Mouse (Mus musculus): ENCODE data around the gene Gm26602. TPM values are rescaled to one million over a fixed set of nuclear protein-coding genes. Genes with fewer than 3 reads are reported as not detected.

The Gm26602 gene
- polyA plus RNA-seq, 1 experiment: 0.21 TPM

DNA sequence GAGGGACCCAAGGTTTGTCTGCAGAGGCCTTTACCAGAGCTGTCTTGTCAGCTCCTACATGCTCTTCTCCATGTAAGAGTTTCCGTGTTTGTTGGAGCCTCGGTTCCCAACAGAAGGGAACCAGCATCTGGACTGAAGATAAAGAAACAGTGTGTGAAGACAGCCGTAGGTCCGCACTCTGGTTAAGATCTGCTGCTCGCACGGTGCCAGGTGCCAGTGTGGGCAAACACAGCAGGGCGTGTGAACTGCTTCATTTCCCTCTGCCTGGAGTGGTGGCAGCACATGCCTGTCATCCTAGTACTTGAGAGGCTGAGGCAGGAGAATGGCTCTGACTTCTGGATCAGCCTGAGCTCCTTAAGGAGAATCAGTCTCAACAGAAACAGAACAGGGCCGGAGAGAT lies 38.8 kb upstream of the Gm26602 start:
- Histone ChIP-seq H3K27me3 (ENCODE audit: control insufficient read depth) (peaks cover 39% of the 10 kb centered on the region), H3K4me3 (replicated peaks) (no peak overlapping the region)
- no peak for TF ChIP-seq GATA1 (IDR thresholded peaks at IDR 0.05; ENCODE audit: low read length)
- TF ChIP-seq TAL1 (IDR thresholded peaks at IDR 0.05; ENCODE audit: low read length): no peak

DNA sequence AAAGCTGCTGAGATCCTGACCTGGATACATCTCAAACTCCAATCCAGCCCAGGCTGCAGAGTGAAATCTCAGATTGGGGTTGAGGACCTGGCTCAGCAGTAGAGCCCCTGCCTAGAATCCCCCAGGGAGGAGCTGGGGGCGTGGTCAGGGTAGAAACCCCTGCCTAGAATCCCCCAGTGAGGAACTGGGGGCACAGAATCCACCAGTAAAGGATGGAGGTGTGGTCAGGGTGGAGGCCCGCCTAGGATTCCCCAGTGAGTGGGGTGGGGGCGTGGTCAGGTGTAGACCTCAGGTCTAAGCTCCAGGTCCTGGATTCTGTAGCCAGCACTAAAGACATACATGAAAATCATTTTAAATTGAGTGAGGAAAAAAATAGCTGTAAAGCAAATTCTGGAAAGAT lies 37.8 kb upstream of the Gm26602 start:
- Histone ChIP-seq H3K9me3 (ENCODE audit: control insufficient read depth, low read length) (no peaks in the 10 kb centered on the region), H3K4me3 (replicated peaks) (no peak overlapping the region), H3K36me3 (ENCODE audit: control insufficient read depth) (no peaks in the 10 kb centered on the region), H3K27me3 (ENCODE audit: control insufficient read depth) (peaks cover 49% of the 10 kb centered on the region), H3K4me1 (ENCODE audit: control insufficient read depth) (peaks cover 19% of the 10 kb centered on the region)
- TF ChIP-seq TAL1 (IDR thresholded peaks at IDR 0.05; ENCODE audit: low read length): no peak
- no peak for TF ChIP-seq GATA1 (IDR thresholded peaks at IDR 0.05; ENCODE audit: low read length)

More for the DNA sequence above, 38.8 kb upstream of the Gm26602 start:
- H3K4me1 ChIP-seq (ENCODE audit: control insufficient read depth): peaks cover 10% of the 10 kb centered on the region
- H3K9me3 ChIP-seq (ENCODE audit: control insufficient read depth, low read length): no peaks in the 10 kb centered on the region
- no peaks in the 10 kb centered on the region for H3K36me3 ChIP-seq (ENCODE audit: control insufficient read depth)

DNA sequence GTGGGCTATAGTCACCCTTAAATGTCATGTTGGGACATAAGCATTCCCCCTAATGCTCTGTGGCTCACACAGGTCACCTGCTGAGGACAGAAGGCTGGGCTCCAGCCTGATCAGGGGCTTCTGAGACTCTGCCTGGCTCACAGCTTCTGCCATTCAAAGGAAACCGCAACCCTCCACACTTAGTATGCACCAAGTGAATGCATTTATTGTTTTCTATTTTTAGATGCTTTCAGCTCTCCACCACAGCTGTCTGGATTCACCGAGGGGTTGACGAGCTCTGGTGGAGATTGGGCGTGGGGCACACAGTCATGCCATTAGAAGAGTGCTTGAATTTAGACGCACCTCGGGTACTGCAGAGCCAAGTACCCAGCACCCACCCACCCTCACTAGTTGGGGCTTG lies 37.3 kb upstream of the Gm26602 start:
- Histone ChIP-seq H3K4me1 (ENCODE audit: control insufficient read depth) (peaks cover 21% of the 10 kb centered on the region), H3K9me3 (ENCODE audit: control insufficient read depth, low read length) (no peaks in the 10 kb centered on the region), H3K4me3 (replicated peaks) (no peak overlapping the region), H3K36me3 (ENCODE audit: control insufficient read depth) (no peaks in the 10 kb centered on the region), H3K27me3 (ENCODE audit: control insufficient read depth) (peaks cover 54% of the 10 kb centered on the region)
- TF ChIP-seq GATA1 (IDR thresholded peaks at IDR 0.05; ENCODE audit: low read length) (no peak), TAL1 (IDR thresholded peaks at IDR 0.05; ENCODE audit: low read length) (no peak)

DNA sequence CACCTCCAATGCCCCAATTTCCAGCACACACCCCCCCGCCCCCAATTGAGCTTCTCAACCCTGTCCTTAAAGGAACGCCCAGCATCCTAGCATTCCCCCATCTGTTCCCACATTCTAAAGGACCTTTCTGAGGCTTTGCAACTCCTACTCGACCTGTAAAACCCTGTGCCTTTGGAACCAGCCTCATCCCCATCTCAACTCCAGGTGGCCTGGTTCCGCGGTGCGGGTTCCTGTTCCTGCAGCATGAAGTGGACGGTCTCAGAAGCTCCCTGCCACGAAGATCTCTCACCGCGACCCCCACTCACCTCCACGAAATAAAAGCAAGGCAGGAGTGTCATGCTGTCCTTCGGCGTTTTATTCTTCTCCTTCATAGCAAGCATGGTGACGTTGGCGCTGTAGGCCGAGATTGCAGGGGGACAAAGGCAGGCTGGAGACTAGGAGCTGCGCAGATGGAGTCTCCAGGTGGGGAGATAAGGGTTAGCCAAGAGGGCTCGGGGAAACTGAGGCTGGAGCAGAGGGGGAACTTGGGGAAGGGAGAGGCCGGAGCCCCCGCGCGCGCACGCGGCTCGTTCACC lies 36.9 kb upstream of the Gm26602 start:
- Histone ChIP-seq H3K27me3 (ENCODE audit: control insufficient read depth) (peaks cover 58% of the 10 kb centered on the region), H3K36me3 (ENCODE audit: control insufficient read depth) (no peaks in the 10 kb centered on the region), H3K9me3 (ENCODE audit: control insufficient read depth, low read length) (no peaks in the 10 kb centered on the region), H3K4me1 (ENCODE audit: control insufficient read depth) (peaks cover 21% of the 10 kb centered on the region), H3K4me3 (replicated peaks) (peak overlapping the region; percentile 40)
- TF ChIP-seq TAL1 (IDR thresholded peaks at IDR 0.05; ENCODE audit: low read length) (no peak), GATA1 (IDR thresholded peaks at IDR 0.05; ENCODE audit: low read length) (no peak)

DNA sequence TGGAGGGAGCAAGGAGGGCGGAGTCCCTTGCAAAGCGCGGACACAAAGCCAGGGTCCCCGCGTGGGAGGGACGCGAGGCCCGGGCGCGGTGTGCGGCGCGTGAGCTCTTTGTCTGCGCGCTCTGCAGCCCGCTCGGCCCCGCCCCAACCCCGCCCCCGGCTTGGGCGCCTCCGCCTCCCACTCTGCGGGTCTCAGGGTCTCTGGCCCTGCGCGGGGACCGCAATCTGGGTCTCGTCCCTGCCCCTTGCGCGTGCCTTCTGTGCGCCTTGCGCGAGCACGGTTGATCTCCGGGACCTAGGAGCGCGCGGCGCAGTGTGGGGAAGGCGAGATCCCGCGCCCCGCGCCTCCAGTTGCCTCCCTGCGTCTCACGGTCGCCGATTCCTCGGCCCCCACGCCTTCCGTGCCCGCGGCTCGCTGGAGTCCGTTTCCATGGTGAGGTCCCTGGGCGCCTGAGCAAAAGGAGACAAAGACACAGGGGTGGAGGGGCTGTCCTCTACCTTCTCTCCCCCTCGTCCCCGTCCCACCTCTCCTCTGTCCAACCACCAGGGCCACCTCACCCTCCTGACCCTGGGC lies 36.3 kb upstream of the Gm26602 start, which contains the start of the genes Prtn3 and Plppr3:
TSS of gene Prtn3 (plus strand) at position 187 of the 573 bp plus-strand sequence.
TSS of gene Plppr3 (minus strand) at position 345 of the 573 bp plus-strand sequence.
- H3K4me3 ChIP-seq (replicated peaks): peak within 1 kb of the TSS; percentile 40
- no peak for TF ChIP-seq GATA1 (IDR thresholded peaks at IDR 0.05; ENCODE audit: low read length)
- no peaks in the 10 kb centered on the region for H3K9me3 ChIP-seq (ENCODE audit: control insufficient read depth, low read length)
- H3K4me1 ChIP-seq (ENCODE audit: control insufficient read depth): peaks cover 21% of the 10 kb centered on the region
- H3K27me3 ChIP-seq (ENCODE audit: control insufficient read depth): peaks cover 60% of the 10 kb centered on the region
- H3K36me3 ChIP-seq (ENCODE audit: control insufficient read depth): no peaks in the 10 kb centered on the region

DNA sequence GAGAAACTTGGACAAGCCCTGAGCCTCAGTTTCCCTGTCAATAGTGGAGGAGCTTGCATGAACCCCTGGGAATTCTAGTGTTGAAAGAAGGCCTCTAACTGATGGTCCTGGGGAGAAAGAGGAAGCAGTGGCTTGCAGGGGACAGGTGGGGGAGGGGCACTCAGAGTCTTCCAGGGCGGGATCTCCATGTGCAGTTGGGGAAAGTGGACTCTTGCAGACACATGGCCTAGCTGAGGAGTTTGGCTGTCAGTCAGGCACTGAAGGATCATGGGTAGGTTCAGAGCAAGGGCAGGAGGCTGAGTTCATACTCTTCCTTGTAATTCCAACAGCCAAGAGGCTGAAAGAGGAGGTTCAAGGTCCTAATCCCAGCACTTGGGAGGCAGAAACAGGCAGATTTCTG lies 33.5 kb upstream of the Gm26602 start:
- peaks cover 43% of the 10 kb centered on the region for H3K4me1 ChIP-seq (ENCODE audit: control insufficient read depth)
- H3K9me3 ChIP-seq (ENCODE audit: control insufficient read depth, low read length): no peaks in the 10 kb centered on the region
- H3K36me3 ChIP-seq (ENCODE audit: control insufficient read depth): no peaks in the 10 kb centered on the region
- H3K4me3 ChIP-seq (replicated peaks): no peak overlapping the region
- TF ChIP-seq TAL1 (IDR thresholded peaks at IDR 0.05; ENCODE audit: low read length) (no peak), GATA1 (IDR thresholded peaks at IDR 0.05; ENCODE audit: low read length) (no peak)
- peaks cover 76% of the 10 kb centered on the region for H3K27me3 ChIP-seq (ENCODE audit: control insufficient read depth)

DNA sequence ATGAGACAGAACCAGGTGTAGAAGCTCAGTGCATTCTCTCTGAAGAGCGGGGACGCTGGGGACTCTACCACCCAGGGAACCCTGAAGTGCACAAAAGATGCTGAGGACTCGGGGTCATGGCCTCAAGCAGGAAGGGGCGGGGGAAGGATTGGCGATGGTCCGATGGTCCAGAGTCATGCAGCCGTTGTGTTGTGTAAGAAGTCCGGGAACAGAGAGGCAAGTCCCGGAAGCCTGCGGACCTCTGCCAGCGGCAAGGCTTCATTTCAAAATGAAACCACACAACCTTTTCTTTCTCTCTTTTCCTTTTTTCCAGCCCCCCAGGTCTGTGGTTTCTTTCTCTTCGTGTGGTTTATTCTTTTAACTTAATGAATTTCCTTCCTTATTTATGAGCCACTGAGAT lies 32.9 kb upstream of the Gm26602 start:
- Histone ChIP-seq H3K4me1 (ENCODE audit: control insufficient read depth) (peaks cover 48% of the 10 kb centered on the region), H3K27me3 (ENCODE audit: control insufficient read depth) (peaks cover 77% of the 10 kb centered on the region), H3K4me3 (replicated peaks) (no peak overlapping the region), H3K9me3 (ENCODE audit: control insufficient read depth, low read length) (no peaks in the 10 kb centered on the region), H3K36me3 (ENCODE audit: control insufficient read depth) (no peaks in the 10 kb centered on the region)
- TF ChIP-seq TAL1 (IDR thresholded peaks at IDR 0.05; ENCODE audit: low read length): no peak
- TF ChIP-seq GATA1 (IDR thresholded peaks at IDR 0.05; ENCODE audit: low read length): no peak

DNA sequence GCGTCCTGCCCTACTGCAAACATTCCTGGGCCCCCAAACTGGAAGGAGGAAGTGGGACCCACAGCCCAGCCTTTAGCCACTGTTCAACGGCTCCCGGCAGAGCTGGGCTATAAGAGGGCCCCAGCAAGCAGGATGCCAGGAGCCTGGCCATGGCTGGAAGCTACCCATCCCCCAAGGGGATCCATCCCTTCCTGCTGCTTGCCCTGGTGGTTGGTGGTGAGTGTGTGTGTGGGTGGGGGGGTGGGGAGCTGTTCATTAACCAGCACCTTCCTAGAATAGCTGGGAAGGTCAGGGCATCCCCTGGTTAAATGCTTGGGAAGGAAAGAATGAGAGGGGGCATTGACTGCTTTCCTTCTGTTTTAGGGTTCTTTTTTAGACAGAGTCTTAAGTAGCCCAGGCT lies 31.1 kb upstream of the Gm26602 start:
- no peaks in the 10 kb centered on the region for H3K9me3 ChIP-seq (ENCODE audit: control insufficient read depth, low read length)
- TF ChIP-seq GATA1 (IDR thresholded peaks at IDR 0.05; ENCODE audit: low read length) (no peak), TAL1 (IDR thresholded peaks at IDR 0.05; ENCODE audit: low read length) (no peak)
- peaks cover 41% of the 10 kb centered on the region for H3K4me1 ChIP-seq (ENCODE audit: control insufficient read depth)
- peaks cover 67% of the 10 kb centered on the region for H3K27me3 ChIP-seq (ENCODE audit: control insufficient read depth)
- no peaks in the 10 kb centered on the region for H3K36me3 ChIP-seq (ENCODE audit: control insufficient read depth)
- H3K4me3 ChIP-seq (replicated peaks): no peak overlapping the region

DNA sequence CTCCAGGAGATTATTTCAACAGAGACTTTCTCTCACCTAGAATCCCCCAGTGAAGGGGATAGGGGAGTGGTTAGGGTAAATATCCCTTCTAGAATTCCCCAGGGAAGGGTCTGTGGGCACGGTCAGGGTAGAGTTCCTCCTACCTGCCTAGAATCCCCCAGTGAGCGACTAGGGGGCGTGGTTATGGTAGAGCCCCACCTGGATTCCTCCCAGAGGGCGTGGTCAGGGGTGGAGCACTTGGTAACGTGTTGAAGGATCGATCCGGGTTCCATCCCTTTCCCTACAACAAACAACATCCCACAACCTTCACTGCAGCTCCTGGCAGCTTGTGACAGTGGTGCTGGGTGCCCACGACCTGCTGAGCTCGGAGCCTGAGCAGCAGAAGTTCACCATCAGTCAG lies 29.9 kb upstream of the Gm26602 start:
- Histone ChIP-seq H3K27me3 (ENCODE audit: control insufficient read depth) (peaks cover 56% of the 10 kb centered on the region), H3K9me3 (ENCODE audit: control insufficient read depth, low read length) (no peaks in the 10 kb centered on the region), H3K4me3 (replicated peaks) (no peak overlapping the region), H3K36me3 (ENCODE audit: control insufficient read depth) (no peaks in the 10 kb centered on the region), H3K4me1 (ENCODE audit: control insufficient read depth) (peaks cover 40% of the 10 kb centered on the region)
- TF ChIP-seq TAL1 (IDR thresholded peaks at IDR 0.05; ENCODE audit: low read length) (no peak), GATA1 (IDR thresholded peaks at IDR 0.05; ENCODE audit: low read length) (no peak)
